Mouse (Mus musculus): ENCODE results near the gene B4galnt3. TPM values are rescaled to one million over a fixed set of nuclear protein-coding genes. Genes with fewer than 3 reads are reported as not detected.

The B4galnt3 gene
- polyA plus RNA-seq, 1 experiment from 2014 or later: 1.2 TPM

GRCm38 (mm10) chr6:120211536-120211935 lies 82.8 kb downstream of the B4galnt3 start:
- Histone ChIP-seq H3K9me3 (no peaks in the 10 kb centered on the region), H3K27me3 (no peaks in the 10 kb centered on the region), H3K36me3 (no peaks in the 10 kb centered on the region), H3K9ac (no peak overlapping the region), H3K4me3 (no peak overlapping the region), H3K27ac (no peak overlapping the region), H3K4me1 (no peaks in the 10 kb centered on the region), H3K4me2 (replicated peaks) (no peak overlapping the region)
- WGBS: 81% methylated on average over 6 of the region's 6 CpGs
- ATAC-seq (ENCODE audit: insufficient number of reproducible peaks, insufficient read depth, low FRiP score, low TSS enrichment): no peak

- no peaks in the 10 kb centered on the region for H3K27me3 ChIP-seq
- H3K27ac ChIP-seq: no peak overlapping the region
- H3K4me2 ChIP-seq (replicated peaks): no peak overlapping the region
- H3K36me3 ChIP-seq: no peaks in the 10 kb centered on the region
- ATAC-seq (ENCODE audit: insufficient number of reproducible peaks, insufficient read depth, low FRiP score, low TSS enrichment): no peak
- peaks cover 4% of the 10 kb centered on the region; the same call in 1 of the 2 replicates for H3K4me1 ChIP-seq
- whole genome bisulfite sequencing: 84% methylated on average over 5 of the region's 5 CpGs
- H3K4me3 ChIP-seq: no peak overlapping the region
- no peaks in the 10 kb centered on the region for H3K9me3 ChIP-seq
- H3K9ac ChIP-seq: no peak overlapping the region
Measured at GRCm38 (mm10) chr6:120206586-120206985, 87.8 kb downstream of the B4galnt3 start.

- Histone ChIP-seq H3K9ac (no peak overlapping the region), H3K9me3 (no peaks in the 10 kb centered on the region), H3K27ac (no peak overlapping the region), H3K4me1 (peaks cover 4% of the 10 kb centered on the region; the same call in 1 of the 2 replicates), H3K36me3 (no peaks in the 10 kb centered on the region), H3K27me3 (no peaks in the 10 kb centered on the region), H3K4me2 (replicated peaks) (no peak overlapping the region), H3K4me3 (no peak overlapping the region)
- no peak for ATAC-seq (ENCODE audit: insufficient number of reproducible peaks, insufficient read depth, low FRiP score, low TSS enrichment)
- 65% methylated on average over 8 of the region's 8 CpGs for WGBS
Measured at GRCm38 (mm10) chr6:120202406-120202805, 92.0 kb downstream of the B4galnt3 start.

- ATAC-seq (ENCODE audit: insufficient number of reproducible peaks, insufficient read depth, low FRiP score, low TSS enrichment): no peak
- Histone ChIP-seq H3K4me1 (peaks cover 4% of the 10 kb centered on the region; the same call in 1 of the 2 replicates), H3K4me3 (no peak overlapping the region), H3K27ac (no peak overlapping the region), H3K4me2 (replicated peaks) (no peak overlapping the region), H3K9ac (no peak overlapping the region), H3K27me3 (no peaks in the 10 kb centered on the region), H3K9me3 (no peaks in the 10 kb centered on the region), H3K36me3 (no peaks in the 10 kb centered on the region)
- WGBS: 38% methylated on average over 6 of the region's 6 CpGs
Measured at GRCm38 (mm10) chr6:120201956-120202355, 92.4 kb downstream of the B4galnt3 start.

- Histone ChIP-seq H3K9me3 (no peaks in the 10 kb centered on the region), H3K9ac (no peak overlapping the region), H3K4me1 (peaks cover 4% of the 10 kb centered on the region; the same call in 1 of the 2 replicates), H3K36me3 (no peaks in the 10 kb centered on the region), H3K27ac (no peak overlapping the region), H3K4me3 (no peak overlapping the region), H3K4me2 (replicated peaks) (no peak overlapping the region), H3K27me3 (no peaks in the 10 kb centered on the region)
- WGBS: 24% methylated on average over 10 of the region's 10 CpGs
- ATAC-seq (ENCODE audit: insufficient number of reproducible peaks, insufficient read depth, low FRiP score, low TSS enrichment): no peak
Measured at GRCm38 (mm10) chr6:120199638-120200394, 94.5 kb downstream of the B4galnt3 start.

- H3K4me1 ChIP-seq: peaks cover 4% of the 10 kb centered on the region; the same call in 1 of the 2 replicates
- no peak overlapping the region for H3K9ac ChIP-seq
- ATAC-seq (ENCODE audit: insufficient number of reproducible peaks, insufficient read depth, low FRiP score, low TSS enrichment): 0 out of 2 replicates have a peak, but pooled peaks have one; percentile 19
- 32% methylated on average over 9 of the region's 9 CpGs for WGBS
- H3K4me3 ChIP-seq: no peak overlapping the region
- no peaks in the 10 kb centered on the region for H3K27me3 ChIP-seq
- no peaks in the 10 kb centered on the region for H3K9me3 ChIP-seq
- no peak overlapping the region for H3K4me2 ChIP-seq (replicated peaks)
- no peaks in the 10 kb centered on the region for H3K36me3 ChIP-seq
- H3K27ac ChIP-seq: no peak overlapping the region
Measured at GRCm38 (mm10) chr6:120197964-120198363, 96.4 kb downstream of the B4galnt3 start.

GRCm38 (mm10) chr6:120196837-120197236 lies 97.5 kb downstream of the B4galnt3 start:
- no peaks in the 10 kb centered on the region for H3K9me3 ChIP-seq
- WGBS: 37% methylated on average over 2 of the region's 2 CpGs
- H3K27me3 ChIP-seq: no peaks in the 10 kb centered on the region
- H3K4me2 ChIP-seq (replicated peaks): no peak overlapping the region
- H3K9ac ChIP-seq: no peak overlapping the region
- no peaks in the 10 kb centered on the region for H3K36me3 ChIP-seq
- H3K27ac ChIP-seq: no peak overlapping the region
- 0 out of 2 replicates have a peak, but pooled peaks cover 4% of the 10 kb centered on the region for H3K4me1 ChIP-seq
- H3K4me3 ChIP-seq: no peak overlapping the region
- no peak for ATAC-seq (ENCODE audit: insufficient number of reproducible peaks, insufficient read depth, low FRiP score, low TSS enrichment)

- Histone ChIP-seq H3K4me1 (0 out of 2 replicates have a peak, but pooled peaks cover 4% of the 10 kb centered on the region), H3K4me2 (replicated peaks) (no peak overlapping the region), H3K36me3 (no peaks in the 10 kb centered on the region), H3K27ac (no peak overlapping the region), H3K4me3 (no peak overlapping the region), H3K9me3 (no peaks in the 10 kb centered on the region), H3K27me3 (no peaks in the 10 kb centered on the region), H3K9ac (no peak overlapping the region)
- WGBS: 16% methylated on average over 7 of the region's 7 CpGs
- no peak for ATAC-seq (ENCODE audit: insufficient number of reproducible peaks, insufficient read depth, low FRiP score, low TSS enrichment)
Measured at GRCm38 (mm10) chr6:120194963-120195362, 99.4 kb downstream of the B4galnt3 start.

- Histone ChIP-seq H3K27ac (no peak overlapping the region), H3K9ac (no peak overlapping the region), H3K4me3 (no peak overlapping the region), H3K4me1 (0 out of 2 replicates have a peak, but pooled peaks cover 4% of the 10 kb centered on the region), H3K36me3 (no peaks in the 10 kb centered on the region), H3K4me2 (replicated peaks) (no peak overlapping the region), H3K9me3 (no peaks in the 10 kb centered on the region), H3K27me3 (no peaks in the 10 kb centered on the region)
- 28% methylated on average over 10 of the region's 10 CpGs for WGBS
- no peak for ATAC-seq (ENCODE audit: insufficient number of reproducible peaks, insufficient read depth, low FRiP score, low TSS enrichment)
Measured at GRCm38 (mm10) chr6:120194305-120194704, 100.1 kb downstream of the B4galnt3 start.

- Histone ChIP-seq H3K9me3 (no peaks in the 10 kb centered on the region), H3K4me3 (no peak overlapping the region), H3K27me3 (no peaks in the 10 kb centered on the region), H3K27ac (no peak overlapping the region), H3K36me3 (no peaks in the 10 kb centered on the region), H3K9ac (no peak overlapping the region), H3K4me2 (replicated peaks) (no peak overlapping the region), H3K4me1 (0 out of 2 replicates have a peak, but pooled peaks cover 5% of the 10 kb centered on the region)
- ATAC-seq (ENCODE audit: insufficient number of reproducible peaks, insufficient read depth, low FRiP score, low TSS enrichment): no peak
- 69% methylated on average over 1 of the region's 1 CpGs for WGBS
Measured at GRCm38 (mm10) chr6:120193793-120194192, 100.6 kb downstream of the B4galnt3 start.

- no peaks in the 10 kb centered on the region for H3K9me3 ChIP-seq
- no peak overlapping the region for H3K9ac ChIP-seq
- H3K36me3 ChIP-seq: no peaks in the 10 kb centered on the region
- no peak overlapping the region for H3K27ac ChIP-seq
- 0 out of 2 replicates have a peak, but pooled peaks cover 3% of the 10 kb centered on the region for H3K27me3 ChIP-seq
- ATAC-seq (ENCODE audit: insufficient number of reproducible peaks, insufficient read depth, low FRiP score, low TSS enrichment): no peak
- no peak overlapping the region for H3K4me3 ChIP-seq
- no peak overlapping the region for H3K4me2 ChIP-seq (replicated peaks)
- WGBS: 24% methylated on average over 5 of the region's 5 CpGs
- peaks cover 11% of the 10 kb centered on the region for H3K4me1 ChIP-seq
Measured at GRCm38 (mm10) chr6:120193174-120193573, 101.2 kb downstream of the B4galnt3 start.

- Histone ChIP-seq H3K4me2 (replicated peaks) (no peak overlapping the region), H3K27ac (no peak overlapping the region), H3K4me3 (no peak overlapping the region), H3K9me3 (no peaks in the 10 kb centered on the region), H3K4me1 (peaks cover 19% of the 10 kb centered on the region), H3K27me3 (0 out of 2 replicates have a peak, but pooled peaks cover 3% of the 10 kb centered on the region), H3K9ac (no peak overlapping the region), H3K36me3 (no peaks in the 10 kb centered on the region)
- no peak for ATAC-seq (ENCODE audit: insufficient number of reproducible peaks, insufficient read depth, low FRiP score, low TSS enrichment)
- WGBS: 28% methylated on average over 14 of the region's 15 CpGs
Measured at GRCm38 (mm10) chr6:120192211-120192870, 102.0 kb downstream of the B4galnt3 start.
